Mouse (Mus musculus): ENCODE measurements at regions not wholly inside any gene's neighbourhood (a gene's known extent, or its start where the extent isn't known, plus 50 kb on each side); places are given as distances from the start of the nearest gene placed in this dataset.
A peak's percentile ranks its signal among the peaks of the same experiment; 100 is the strongest.

DNA sequence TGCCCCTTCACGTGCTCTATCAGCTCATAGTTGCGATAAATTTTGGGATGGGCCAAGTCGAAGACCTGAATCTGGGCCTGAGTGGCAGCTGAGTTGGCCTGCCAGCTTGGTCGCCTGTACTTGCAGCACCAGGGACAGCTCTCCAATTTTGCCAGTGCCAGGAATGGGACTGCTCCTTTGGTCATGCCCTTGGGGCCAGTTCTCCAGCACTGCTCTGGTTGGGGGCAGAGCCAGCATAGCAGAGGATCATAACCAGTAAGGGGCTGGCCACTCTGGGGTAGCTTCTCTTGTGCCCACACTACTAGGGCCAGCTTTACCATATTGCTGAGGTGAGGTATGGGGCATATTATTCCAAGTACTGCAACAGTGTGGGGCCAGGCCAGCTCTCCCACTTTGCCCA, 397.0 kb upstream of the Cadm2 start:
- no peak for DNase-seq (ENCODE audit: low spot score in 2 of 2)

DNA sequence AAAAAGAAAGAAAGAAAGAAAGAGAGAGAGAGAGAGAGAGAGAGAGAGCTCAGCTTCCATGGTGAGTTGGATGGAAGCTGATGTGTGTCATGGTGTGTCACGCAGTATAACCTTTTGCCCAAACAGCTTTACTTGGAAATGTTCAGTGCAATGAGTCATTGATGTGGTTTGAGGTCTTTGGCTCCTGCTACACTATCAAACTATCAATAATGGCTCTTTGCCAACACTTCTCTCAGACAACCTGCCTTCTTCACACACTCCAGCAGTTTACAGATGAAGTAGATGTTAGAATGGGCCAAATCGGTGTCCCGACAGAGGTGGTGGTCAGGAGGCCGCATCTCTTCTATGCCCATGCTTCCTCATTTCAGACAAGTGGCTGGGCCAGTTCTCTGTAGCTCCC, 369.0 kb upstream of the Cadm2 start:
- no peak for DNase-seq (ENCODE audit: low spot score in 2 of 2)

DNA sequence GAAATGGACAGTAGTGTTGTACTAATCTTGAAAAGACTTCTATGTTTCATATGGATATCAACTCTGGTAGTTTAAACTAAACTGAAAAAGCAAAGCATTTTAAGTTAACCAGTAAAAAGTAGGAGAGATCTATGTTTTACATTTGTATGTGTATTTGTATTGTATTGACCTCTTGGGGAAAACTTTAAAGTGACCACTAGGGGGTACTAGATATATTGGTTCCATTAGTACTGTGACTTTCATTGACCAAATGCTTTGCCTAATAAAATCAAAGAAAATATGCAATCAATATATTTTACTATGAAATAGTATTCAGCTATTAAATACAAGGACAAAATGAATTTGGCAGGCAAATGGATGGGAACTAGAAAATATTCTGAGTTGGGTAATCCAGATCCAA, 355.9 kb upstream of the Cadm2 start:
- no peak for DNase-seq (ENCODE audit: low spot score in 2 of 2)

DNA sequence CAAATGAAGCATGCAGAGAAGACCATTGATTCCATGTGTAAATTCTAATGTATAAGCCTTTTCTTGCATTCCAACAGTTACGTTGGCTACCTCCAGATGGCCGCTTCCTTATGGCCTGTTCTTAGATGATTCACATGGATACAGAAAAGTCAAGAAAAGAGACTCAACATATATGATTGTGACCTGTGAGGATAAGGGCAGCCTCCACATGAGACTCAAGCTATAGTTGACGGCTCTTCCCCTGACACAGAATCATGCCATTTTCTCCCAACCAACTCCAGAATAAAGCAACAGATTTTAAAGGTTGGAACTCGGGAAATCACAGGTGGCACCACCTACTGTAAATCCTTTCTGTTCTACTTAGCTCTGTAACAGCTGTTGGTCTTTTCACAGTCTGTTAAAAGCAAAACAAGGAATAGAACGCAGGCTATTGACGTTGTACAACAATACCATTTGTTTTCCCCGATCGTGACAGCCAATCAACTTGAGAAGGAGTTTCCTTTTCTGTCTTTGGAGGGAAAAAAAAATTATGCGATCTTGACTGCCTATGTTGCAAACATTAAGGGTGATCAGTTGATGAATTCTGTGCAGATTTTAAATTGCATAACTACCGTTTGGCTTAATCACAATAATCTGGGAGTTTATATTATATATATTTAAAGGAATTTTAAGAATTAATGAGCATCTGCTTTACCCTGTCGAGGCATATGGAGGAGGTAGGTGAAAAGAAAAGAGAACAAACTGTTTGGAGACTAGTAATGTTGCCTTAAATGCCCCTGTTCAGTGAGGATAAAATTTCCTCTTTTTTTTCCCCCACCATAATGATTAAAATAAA, 347.8 kb upstream of the Cadm2 start:
- DNase-seq (ENCODE audit: low spot score in 2 of 2): peak in 1 of 2 experiments; percentile 7

DNA sequence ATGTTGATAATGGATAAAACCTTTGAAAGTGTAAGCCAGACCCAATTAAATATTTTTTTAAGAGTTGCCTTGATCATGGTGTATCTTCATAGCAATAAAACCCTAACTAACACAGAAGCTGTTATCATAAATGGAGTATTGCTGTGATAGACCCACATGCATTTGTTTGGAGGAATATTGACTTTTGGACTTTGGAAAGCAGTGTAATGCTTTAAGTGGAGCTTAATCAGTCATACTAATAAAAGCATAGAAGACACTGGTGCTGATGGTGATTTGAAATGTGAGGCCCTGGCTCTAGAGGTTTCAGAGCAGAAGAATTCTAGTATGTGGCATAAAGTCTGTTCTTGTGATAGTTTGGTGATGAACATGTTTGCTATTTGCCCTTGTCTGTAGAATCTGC, 328.4 kb upstream of the Cadm2 start:
- no peak for DNase-seq (ENCODE audit: low spot score in 2 of 2)

DNA sequence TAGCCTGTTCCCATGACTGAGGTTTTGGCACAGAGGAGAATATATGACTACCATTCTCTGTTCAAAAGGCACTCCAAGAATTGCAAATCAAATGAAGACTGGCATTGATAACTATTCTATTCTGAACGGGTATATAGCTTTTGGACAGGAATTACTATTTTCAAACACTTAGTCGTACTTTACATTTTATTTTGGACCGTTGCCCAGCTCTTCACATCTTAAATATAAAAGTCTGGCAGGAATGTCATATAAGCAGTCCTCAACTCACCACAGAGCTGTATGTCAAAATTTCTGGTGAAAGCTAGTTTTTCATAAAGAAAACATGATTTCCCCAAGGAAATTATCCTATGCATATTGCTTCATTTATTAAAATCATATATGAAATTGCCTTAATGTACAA, 323.7 kb upstream of the Cadm2 start:
- DNase-seq (ENCODE audit: low spot score in 2 of 2): no peak

DNA sequence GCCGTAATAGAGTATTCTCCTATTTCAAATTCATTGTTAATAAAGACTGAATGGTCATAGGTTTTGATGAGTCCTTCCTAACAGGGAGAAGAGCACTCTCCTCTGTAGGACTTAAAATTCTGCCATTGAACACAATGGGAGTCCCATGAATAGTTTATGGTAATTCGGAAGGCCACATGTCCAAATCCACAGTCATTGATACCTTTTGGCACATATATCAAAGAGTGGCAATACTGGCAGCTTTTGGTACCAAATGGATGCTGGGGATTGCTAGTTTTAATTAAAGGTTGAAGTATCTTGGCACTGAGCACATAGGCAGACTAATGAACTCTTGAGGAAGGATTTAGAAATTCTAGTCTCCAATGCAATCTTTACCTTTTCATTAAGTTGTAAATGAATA, 298.5 kb upstream of the Cadm2 start:
- no peak for DNase-seq (ENCODE audit: low spot score in 2 of 2)

DNA sequence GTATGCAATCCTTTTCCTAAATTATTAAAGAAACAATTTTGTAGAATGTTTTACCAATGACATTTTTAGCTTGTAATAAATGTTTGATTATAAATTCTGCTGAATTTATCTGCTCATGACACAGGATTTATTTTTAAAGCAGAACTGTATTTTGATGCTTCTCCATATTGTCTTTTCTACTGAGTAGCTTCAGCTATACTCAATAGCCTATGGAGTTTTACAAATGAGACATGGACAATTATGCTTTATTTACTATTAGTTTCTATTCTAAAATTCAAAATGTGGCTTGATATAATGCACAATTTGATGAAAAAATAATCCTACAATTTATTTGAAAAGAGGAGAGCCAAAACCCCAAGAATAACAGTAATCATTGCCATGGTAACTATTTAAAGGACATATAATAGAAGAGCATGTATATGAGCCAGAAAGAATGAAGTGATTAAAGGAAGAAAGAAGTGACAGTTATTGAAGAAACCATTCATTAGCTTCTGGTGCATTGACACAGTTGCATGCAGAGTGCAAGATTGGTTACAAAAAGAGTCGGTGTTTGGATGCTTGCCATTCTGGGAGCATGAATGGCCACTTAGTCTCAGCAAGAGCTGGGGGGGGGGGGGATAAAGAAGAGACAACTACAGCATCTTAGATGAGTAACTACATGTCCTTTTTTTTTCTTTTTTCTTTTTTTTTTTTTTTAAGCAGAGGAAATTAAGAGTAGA, 250.8 kb upstream of the Cadm2 start:
- no peak for DNase-seq (ENCODE audit: low spot score in 2 of 2)

DNA sequence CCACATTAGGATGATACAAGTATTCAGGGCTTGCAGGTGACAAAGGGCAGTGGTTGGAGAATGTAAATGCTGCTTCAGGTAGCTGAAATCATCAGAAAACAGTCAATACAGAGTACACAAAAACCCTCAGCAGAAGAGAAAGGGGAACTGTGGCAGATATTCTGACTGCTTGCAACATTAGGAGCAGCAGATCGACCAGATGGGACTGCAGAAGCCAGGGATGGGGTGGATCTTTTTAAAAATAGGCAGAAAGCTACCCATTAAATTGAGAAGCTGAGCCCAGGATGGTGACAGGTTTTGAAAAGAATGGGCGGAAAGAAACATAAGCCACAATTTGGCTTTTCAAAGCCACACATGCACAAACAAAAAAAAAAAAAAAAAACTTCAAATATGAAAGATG, 229.5 kb upstream of the Cadm2 start:
- no peak for DNase-seq (ENCODE audit: low spot score in 2 of 2)

DNA sequence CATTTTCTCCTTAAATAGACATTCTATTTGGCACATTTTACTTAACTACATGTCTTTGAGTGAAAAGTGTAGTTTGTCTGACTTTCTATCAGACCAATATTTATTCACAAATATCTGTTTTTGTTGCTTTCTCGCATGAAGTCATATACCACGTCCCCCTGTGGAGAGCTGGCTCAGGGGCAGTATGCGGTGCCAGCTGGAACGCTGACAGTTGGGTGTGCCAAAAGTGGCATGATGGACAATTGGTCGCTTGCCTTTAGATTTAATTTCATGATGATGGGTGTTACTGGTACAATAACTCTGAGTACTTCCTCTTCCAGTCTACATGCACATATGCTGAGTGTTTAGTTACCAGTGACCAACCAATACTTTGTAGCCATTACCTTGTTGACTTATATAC, 223.8 kb upstream of the Cadm2 start:
- no peak for DNase-seq (ENCODE audit: low spot score in 2 of 2)

DNA sequence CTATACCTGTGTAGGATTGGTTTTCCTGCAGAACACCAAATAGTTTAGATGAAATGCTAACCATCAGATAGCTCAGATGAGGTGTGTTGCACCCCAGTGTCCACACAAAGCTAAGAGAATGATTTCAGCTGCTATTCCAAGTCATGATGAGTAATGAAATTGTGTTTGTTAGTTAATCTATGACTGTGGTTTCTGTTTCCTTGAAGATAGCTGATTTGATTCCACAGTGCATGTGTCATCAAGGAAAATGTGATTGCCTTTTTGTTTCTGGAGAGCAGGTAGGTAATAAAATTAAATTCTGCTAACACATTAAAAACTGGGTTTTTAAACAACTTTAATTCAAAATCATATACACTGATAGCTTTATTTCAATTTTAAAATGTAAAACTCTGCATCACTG, 176.5 kb upstream of the Cadm2 start:
- no peak for DNase-seq (ENCODE audit: low spot score in 2 of 2)

DNA sequence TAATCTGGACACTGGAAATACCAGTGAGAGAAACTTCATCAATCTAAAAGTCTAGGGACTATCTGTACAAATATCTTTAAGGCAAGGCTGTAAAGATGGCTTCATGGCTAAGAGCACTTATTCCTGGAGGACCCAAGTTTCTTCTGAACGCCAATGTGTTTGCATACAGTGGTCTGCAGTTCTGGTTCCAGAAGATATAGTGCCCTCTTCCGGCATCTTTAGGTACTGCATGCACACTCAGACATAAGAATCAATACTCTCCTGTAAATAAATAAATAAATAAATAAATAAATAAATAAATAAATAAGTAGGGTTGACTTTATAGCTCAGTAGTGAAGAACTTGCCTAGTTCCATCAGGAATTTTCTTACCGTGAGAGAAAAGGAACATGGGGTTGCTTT, 155.4 kb upstream of the Cadm2 start:
- DNase-seq (ENCODE audit: low spot score in 2 of 2): peak in 1 of 2 experiments; percentile 10

DNA sequence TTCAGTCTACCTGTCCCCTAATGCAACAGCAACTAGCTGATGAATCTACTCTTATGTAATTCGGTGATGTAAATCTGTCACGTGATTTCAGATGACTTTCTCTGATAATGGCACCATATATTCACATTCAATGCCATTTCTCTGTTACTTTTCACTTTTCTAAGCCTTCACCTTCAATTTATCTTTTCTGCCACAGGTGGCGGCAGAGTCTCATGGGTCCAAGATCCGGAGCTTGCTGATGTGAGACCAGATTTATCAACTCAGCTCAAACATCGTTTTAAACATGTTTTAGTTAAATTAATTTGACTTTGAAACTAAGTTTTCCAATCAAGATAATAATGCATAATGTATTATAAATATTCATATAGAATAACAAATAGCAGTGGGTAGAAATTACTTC, 148.4 kb upstream of the Cadm2 start:
- peak in 1 of 2 experiments; percentile 18 for DNase-seq (ENCODE audit: low spot score in 2 of 2)

DNA sequence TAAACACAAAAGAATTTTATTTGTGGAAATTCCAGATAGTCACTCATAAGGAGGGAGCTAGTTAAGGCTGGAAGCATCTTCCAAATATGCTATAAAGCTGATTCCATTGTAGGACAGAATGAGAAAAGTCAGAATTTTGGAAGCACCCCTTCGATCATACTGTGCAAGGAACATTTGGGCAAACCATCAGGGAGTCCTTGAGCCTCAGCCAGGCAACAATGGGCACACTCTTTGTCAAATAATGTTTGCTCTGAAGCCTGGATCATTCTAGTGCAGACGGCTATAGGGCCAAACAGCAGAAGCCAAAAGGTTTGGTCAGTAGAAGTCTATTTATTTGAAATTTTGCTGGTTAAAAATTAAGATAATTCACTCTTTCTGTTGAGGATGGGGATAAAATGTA, 114.7 kb upstream of the Cadm2 start:
- DNase-seq (ENCODE audit: low spot score in 2 of 2): no peak

DNA sequence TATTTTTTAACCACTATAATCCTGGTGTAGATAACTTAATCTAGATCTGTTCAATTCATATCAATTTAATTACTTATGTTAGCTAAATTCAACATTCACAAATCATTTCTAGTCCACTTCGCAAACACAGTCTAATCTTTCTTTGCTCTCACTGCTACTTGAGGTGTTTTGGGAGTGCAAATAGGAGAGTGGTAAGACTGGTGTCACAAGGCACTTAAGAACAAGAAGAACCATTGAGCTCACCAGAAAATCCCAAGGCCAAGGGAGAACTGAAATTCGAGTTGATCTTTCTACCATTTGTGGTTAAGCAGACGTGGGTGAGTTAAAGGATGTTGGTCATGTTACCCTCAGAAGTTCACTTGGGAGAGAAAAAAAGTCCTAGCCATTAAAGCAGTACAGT, 77.9 kb upstream of the Cadm2 start:
- no peak for DNase-seq (ENCODE audit: low spot score in 2 of 2)
